Mouse (Mus musculus) liver, embryonic 14.5 days (tissue): ENCODE results near the gene Gm49322. TPM values are rescaled to one million over a fixed set of nuclear protein-coding genes. Genes with fewer than 3 reads are reported as not detected.
"Not testable (repeated sequence)": the region's sequence is repeated elsewhere in the genome, so short reads cannot be mapped to it uniquely, and the experiment has no call there.

Source experiments
- ATAC-seq: fragments of 200-750 bp; cut with Nextera tagmentation; 2 replicates; pipeline ENCODE4 v1.8.0; 2017; ENCODE audit warnings: moderate number of reproducible peaks, mild to moderate bottlenecking, moderate library complexity; ENCODE audit not compliant: insufficient read depth
- DNase-seq, 3 experiments: peaks; one replicate each; pipeline ENCODE4 v3.0.0-alpha.2; 2012 to 2013; ENCODE audit warnings: low read depth in 3 of 3, low spot score in 3 of 3
- H3K27ac ChIP-seq: fragments of 300-500 bp; sonication (generic); 2 replicates; pipeline ENCODE4 v1.5.1; 2014; ENCODE audit warnings: moderate library complexity, mild to moderate bottlenecking, control low read depth, inconsistent platforms
- H3K27me3 ChIP-seq: fragments of 300-500 bp; sonication (generic); 2 replicates; pipeline ENCODE4 v1.6.1; 2014; ENCODE audit warnings: mild to moderate bottlenecking, low read length, moderate library complexity; ENCODE audit not compliant: control insufficient read depth, insufficient read depth
- H3K36me3 ChIP-seq: fragments of 300-500 bp; sonication (generic); replicated peaks from 2 replicates; pipeline ENCODE4 v1.6.1; 2014; ENCODE audit warnings: low read depth; ENCODE audit not compliant: control insufficient read depth, insufficient read depth
- H3K4me1 ChIP-seq, 2 experiments: fragments of 200-500 bp in 1 of 2; fragments of 300-500 bp in 1 of 2; sonication (generic) in 1 of 2; replicated peaks; 2 replicates each; pipeline ENCODE4 v1.6.1; 2012 to 2014; ENCODE audit warnings: antibody characterized with exemption in 1 of 2, inconsistent platforms in 1 of 2, low read length in 1 of 2; ENCODE audit not compliant: control insufficient read depth in 2 of 2, insufficient read depth in 2 of 2
- H3K4me2 ChIP-seq: fragments of 300-500 bp; sonication (generic); 2 replicates; pipeline ENCODE4 v1.6.1; 2014; ENCODE audit warnings: low read depth, mild to moderate bottlenecking, control low read depth, moderate library complexity
- H3K4me3 ChIP-seq, 2 experiments: fragments of 200-500 bp in 1 of 2; fragments of 300-500 bp in 1 of 2; sonication (generic) in 1 of 2; 2 replicates each; pipeline ENCODE4 v1.5.1; 2012 to 2014; ENCODE audit warnings: low read depth in 2 of 2, low read length in 2 of 2, mild to moderate bottlenecking in 2 of 2, control low read depth in 1 of 2, inconsistent platforms in 1 of 2, moderate library complexity in 1 of 2; ENCODE audit not compliant: insufficient read depth in 1 of 2
- H3K9ac ChIP-seq: fragments of 300-500 bp; sonication (generic); replicated peaks from 2 replicates; pipeline ENCODE4 v1.6.1; 2014; ENCODE audit warnings: mild to moderate bottlenecking, control low read depth, moderate library complexity
- H3K9me3 ChIP-seq: fragments of 300-500 bp; sonication (generic); 2 replicates; pipeline ENCODE4 v1.6.1; 2016; ENCODE audit warnings: low read length, mixed read lengths; ENCODE audit not compliant: control insufficient read depth
- CTCF ChIP-seq: IDR thresholded peaks from 2 replicates; pipeline ENCODE4 v1.5.1; 2016; ENCODE audit warnings: antibody characterized with exemption, low read depth, control low read depth
- EP300 ChIP-seq: IDR thresholded peaks from 2 replicates; pipeline ENCODE4 v1.6.1; 2016; ENCODE audit warnings: antibody characterized with exemption, low read depth
- WGBS: fragments of 180-500 bp; shearing (Covaris S2); extraction: QIAGEN DNeasy Blood & Tissue Kit; methylation state at CpG from one replicate; pipeline ENCODE4 v1.1.7; 2014; ENCODE audit not compliant: insufficient replicate concordance; 5-methylcytosine and 5-hydroxymethylcytosine counted together
- polyA plus RNA-seq, 2 experiments: library from polyadenylated mRNA; depleted of rRNA in 1 of 2; stranded (reverse) in 1 of 2; unstranded in 1 of 2; fragments of >200 nt; fragmentation: Nextera tagmentation in 1 of 2; extraction: Ambion mirVana in 1 of 2; gene quantifications; 2 replicates each; pipeline versions ENCODE4 v1.2.1 to v1.2.3; 2012 to 2014

Gene Gm49322
- polyA plus RNA-seq, 2 experiments = 0.19 to 1.2 TPM

GRCm38 (mm10) chr10:80635345-80635744 is 29.5 kb downstream of the Gm49322 start:
- ATAC-seq = no peak
- Histone ChIP-seq H3K9me3 (no peaks in the 10 kb centered on the region), H3K27me3 (no peaks in the 10 kb centered on the region), H3K27ac (no peak overlapping the region), H3K36me3 (peaks cover 31% of the 10 kb centered on the region), H3K4me2 (no peak overlapping the region), H3K4me3 (no peak overlapping the region), H3K9ac (no peak overlapping the region), H3K4me1 (no peaks in the 10 kb centered on the region)
- TF ChIP-seq EP300 (no peak), CTCF (no peak)
- WGBS = 74% methylated on average over 6 of the region's 6 CpGs
- no peak for DNase-seq

- DNase-seq (no peak), ATAC-seq (no peak)
- Histone ChIP-seq H3K4me2 (no peak overlapping the region), H3K27me3 (no peaks in the 10 kb centered on the region), H3K9me3 (no peaks in the 10 kb centered on the region), H3K9ac (no peak overlapping the region), H3K4me1 (no peaks in the 10 kb centered on the region), H3K4me3 (no peak overlapping the region), H3K27ac (no peak overlapping the region), H3K36me3 (no peaks in the 10 kb centered on the region; the same call in none of the 2 replicates)
- no peak for TF ChIP-seq EP300
- no peak for TF ChIP-seq CTCF
- WGBS = 77% methylated on average over 10 of the region's 10 CpGs
Observed at GRCm38 (mm10) chr10:80646936-80647335, 41.1 kb downstream of the Gm49322 start.

GRCm38 (mm10) chr10:80649910-80650309 is 44.1 kb downstream of the Gm49322 start:
- DNase-seq, H3K4me3 ChIP-seq, H3K4me1 ChIP-seq, ATAC-seq, H3K36me3 ChIP-seq, H3K27me3 ChIP-seq, H3K27ac ChIP-seq, H3K4me2 ChIP-seq, H3K9me3 ChIP-seq, H3K9ac ChIP-seq: not testable (repeated sequence)
- 68% methylated on average over 6 of the region's 6 CpGs for WGBS

- H3K4me3 ChIP-seq = no peak overlapping the region
- no peak overlapping the region for H3K9ac ChIP-seq
- H3K4me2 ChIP-seq = no peak overlapping the region
- H3K36me3 ChIP-seq = no peaks in the 10 kb centered on the region
- TF ChIP-seq CTCF = no peak
- no peak for TF ChIP-seq EP300
- H3K27me3 ChIP-seq = no peaks in the 10 kb centered on the region
- ATAC-seq (no peak), DNase-seq (no peak)
- peaks cover 1 to 4% of the 10 kb centered on the region in 2 experiments; a peak in 3 of 4 replicates for H3K4me1 ChIP-seq
- 83% methylated on average over 10 of the region's 10 CpGs for WGBS
- no peak overlapping the region for H3K27ac ChIP-seq
- H3K9me3 ChIP-seq = no peaks in the 10 kb centered on the region
Observed at GRCm38 (mm10) chr10:80650392-80650791, 44.6 kb downstream of the Gm49322 start.

- ATAC-seq = no peak
- Histone ChIP-seq H3K27ac (no peak overlapping the region), H3K36me3 (no peaks in the 10 kb centered on the region), H3K4me3 (no peak overlapping the region), H3K27me3 (no peaks in the 10 kb centered on the region), H3K9me3 (no peaks in the 10 kb centered on the region), H3K9ac (no peak overlapping the region), H3K4me1 (peaks cover 14 to 22% of the 10 kb centered on the region in 2 experiments), H3K4me2 (no peak overlapping the region)
- 69% methylated on average over 6 of the region's 6 CpGs for WGBS
- DNase-seq = no peak
- TF ChIP-seq CTCF = no peak
- no peak for TF ChIP-seq EP300
Observed at GRCm38 (mm10) chr10:80653156-80653720, 47.4 kb downstream of the Gm49322 start.
